Mouse (Mus musculus): ENCODE data around the gene Mafg.
A peak's percentile ranks its signal among the peaks of the same experiment; 100 is the strongest.

Gene Mafg

GRCm38 (mm10) chr11:120620195-120620594, 13.2 kb downstream of the Mafg start:
- peak; percentile 52 for DNase-seq

GRCm38 (mm10) chr11:120618619-120619535, 14.5 kb downstream of the Mafg start:
- DNase-seq: peak; percentile 74

- DNase-seq: peak; percentile 95
These were observed 15.8 kb downstream of the Mafg start, which contains the start of gene Pcyt2 for GRCm38 (mm10) chr11:120617519-120618112. Gene Pcyt2, minus strand, starts transcription at chr11:120617936.

GRCm38 (mm10) chr11:120616617-120617294, 16.6 kb downstream of the Mafg start:
- DNase-seq: peak; percentile 53

- no peak for DNase-seq
These were observed 17.7 kb downstream of the Mafg start for GRCm38 (mm10) chr11:120615606-120616203.

GRCm38 (mm10) chr11:120615167-120615566, 18.2 kb downstream of the Mafg start:
- DNase-seq: peak; percentile 66

GRCm38 (mm10) chr11:120613976-120614375, 19.4 kb downstream of the Mafg start:
- DNase-seq: peak; percentile 64

GRCm38 (mm10) chr11:120613481-120613972, 19.9 kb downstream of the Mafg start:
- peak; percentile 57 for DNase-seq

- peak; percentile 93 for DNase-seq
These were observed 20.6 kb downstream of the Mafg start for GRCm38 (mm10) chr11:120612763-120613162.

GRCm38 (mm10) chr11:120610477-120611046, 22.8 kb downstream of the Mafg start:
- DNase-seq: peak; percentile 56

GRCm38 (mm10) chr11:120609250-120609649, 24.1 kb downstream of the Mafg start:
- DNase-seq: no peak

GRCm38 (mm10) chr11:120608241-120609034, 25.0 kb downstream of the Mafg start, which contains the start of gene Npb:
Gene Npb, plus strand, starts transcription at chr11:120608477.
- no peak for DNase-seq

GRCm38 (mm10) chr11:120606764-120607163, 26.6 kb downstream of the Mafg start:
- DNase-seq: no peak

- no peak for DNase-seq
These were observed 27.7 kb downstream of the Mafg start for GRCm38 (mm10) chr11:120605667-120606066.

- no peak for DNase-seq
These were observed 29.9 kb downstream of the Mafg start for GRCm38 (mm10) chr11:120603545-120603944.

GRCm38 (mm10) chr11:120600716-120601115, 32.7 kb downstream of the Mafg start:
- DNase-seq: no peak

GRCm38 (mm10) chr11:120598990-120599549, 34.3 kb downstream of the Mafg start:
- DNase-seq: peak; percentile 32

- DNase-seq: peak; percentile 91
These were observed 35.0 kb downstream of the Mafg start, which contains the start of the genes Alyref and Anapc11 for GRCm38 (mm10) chr11:120598283-120598989. Gene Alyref, minus strand, starts transcription at chr11:120598365. Gene Anapc11, plus strand, starts transcription at chr11:120598421.

- DNase-seq: peak; percentile 29
These were observed 35.9 kb downstream of the Mafg start for GRCm38 (mm10) chr11:120597240-120598235.
